Mouse (Mus musculus): ENCODE results near the gene Fpgs.

- TF ChIP-seq CTCF (conservative IDR thresholded peaks at IDR 0.05; ENCODE audit: low read length) (no peak), NANOG (IDR thresholded peaks at IDR 0.05; ENCODE audit: borderline replicate concordance, low read length) (no peak)
These were observed 20.2 kb upstream of the Fpgs start for GRCm38 (mm10) chr2:32724149-32724548.

Data from E14TG2a.4 (cell line).